Mouse (Mus musculus) stomach, embryonic 16.5 days (tissue): ENCODE data around the gene Klhl10. TPM values are rescaled to one million over a fixed set of nuclear protein-coding genes. Genes with fewer than 3 reads are reported as not detected.
A peak's percentile ranks its signal among the peaks of the same experiment; 100 is the strongest.

ENCODE experiments used
- ATAC-seq: fragments of 200-750 bp; cut with Nextera tagmentation; 2 replicates; pipeline ENCODE4 v1.8.0; 2017; ENCODE audit warnings: moderate number of reproducible peaks, moderate TSS enrichment; ENCODE audit not compliant: insufficient read depth, low FRiP score
- H3K27ac ChIP-seq: fragments of 300-500 bp; sonication (generic); 2 replicates; pipeline ENCODE4 v1.5.1; 2014; ENCODE audit warnings: low read length
- H3K27me3 ChIP-seq: fragments of 300-500 bp; sonication (generic); 2 replicates; pipeline ENCODE4 v1.6.1; 2014; ENCODE audit warnings: low read length, control low read depth, mixed read lengths; ENCODE audit not compliant: control insufficient read depth, insufficient read depth
- H3K36me3 ChIP-seq: fragments of 300-500 bp; sonication (generic); 2 replicates; pipeline ENCODE4 v1.6.1; 2014; ENCODE audit warnings: low read length; ENCODE audit not compliant: control insufficient read depth, insufficient read depth
- H3K4me1 ChIP-seq: fragments of 300-500 bp; sonication (generic); 2 replicates; pipeline ENCODE4 v1.6.1; 2014; ENCODE audit warnings: low read length, control low read depth, mixed read lengths; ENCODE audit not compliant: control insufficient read depth, insufficient read depth
- H3K4me2 ChIP-seq: fragments of 300-500 bp; sonication (generic); 2 replicates; pipeline ENCODE4 v1.6.1; 2014; ENCODE audit warnings: low read depth, low read length, mixed read lengths
- H3K4me3 ChIP-seq: fragments of 300-500 bp; sonication (generic); replicated peaks from 2 replicates; pipeline ENCODE4 v1.5.1; 2014; ENCODE audit warnings: mild to moderate bottlenecking, low read length
- H3K9ac ChIP-seq: fragments of 300-500 bp; sonication (generic); 2 replicates; pipeline ENCODE4 v1.6.1; 2014; ENCODE audit warnings: low read length
- H3K9me3 ChIP-seq: fragments of 300-500 bp; sonication (generic); replicated peaks from 2 replicates; pipeline ENCODE4 v1.6.1; 2016; ENCODE audit warnings: low read length, control low read depth; ENCODE audit not compliant: control insufficient read depth
- WGBS: fragments of 180-500 bp; shearing (Covaris S2); extraction: QIAGEN DNeasy Blood & Tissue Kit; methylation state at CpG from one replicate; pipeline ENCODE4 v1.1.7; 2014; 5-methylcytosine and 5-hydroxymethylcytosine counted together
- microRNA-seq: library from miRNA; unstranded; fragments of <30 nt; microRNA quantifications from one replicate; pipeline ENCODE4, GENCODE M21; 2016
- polyA plus RNA-seq: library from polyadenylated mRNA; unstranded; fragments of >200 nt; fragmentation: Nextera tagmentation; extraction: Ambion mirVana; gene quantifications from 2 replicates; pipeline ENCODE4 v1.2.1, GENCODE M21; 2015

The Klhl10 gene
- polyA plus RNA-seq, 1 experiment from 2014 or later: 0.30 TPM

DNA sequence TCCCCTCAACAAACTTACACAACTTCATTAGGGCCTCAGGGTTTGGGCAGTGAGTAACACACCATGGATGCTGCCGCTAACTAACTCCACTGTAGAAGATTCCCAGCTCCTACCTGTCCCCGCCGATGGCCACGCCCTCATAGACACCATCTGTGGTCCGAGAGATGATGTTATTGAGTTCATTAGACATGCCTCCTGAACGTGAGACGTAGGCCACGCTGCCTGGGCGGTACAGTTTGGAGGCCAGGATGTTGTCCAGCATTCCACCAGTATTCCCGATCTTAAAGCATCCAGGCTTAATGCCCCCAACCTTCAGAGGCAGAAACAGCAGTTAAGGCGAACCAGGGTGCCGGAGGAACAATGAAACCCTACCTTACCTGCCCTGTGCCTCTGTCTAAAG lies 52.1 kb downstream of the Klhl10 start:
- Histone ChIP-seq H3K4me1 (no peaks in the 10 kb centered on the region), H3K4me2 (no peak overlapping the region), H3K36me3 (peaks cover 45% of the 10 kb centered on the region), H3K9ac (no peak overlapping the region), H3K27me3 (no peaks in the 10 kb centered on the region), H3K4me3 (no peak overlapping the region), H3K9me3 (no peaks in the 10 kb centered on the region), H3K27ac (no peak overlapping the region)
- WGBS: 92% methylated on average over 12 of the region's 12 CpGs
- no peak for ATAC-seq

DNA sequence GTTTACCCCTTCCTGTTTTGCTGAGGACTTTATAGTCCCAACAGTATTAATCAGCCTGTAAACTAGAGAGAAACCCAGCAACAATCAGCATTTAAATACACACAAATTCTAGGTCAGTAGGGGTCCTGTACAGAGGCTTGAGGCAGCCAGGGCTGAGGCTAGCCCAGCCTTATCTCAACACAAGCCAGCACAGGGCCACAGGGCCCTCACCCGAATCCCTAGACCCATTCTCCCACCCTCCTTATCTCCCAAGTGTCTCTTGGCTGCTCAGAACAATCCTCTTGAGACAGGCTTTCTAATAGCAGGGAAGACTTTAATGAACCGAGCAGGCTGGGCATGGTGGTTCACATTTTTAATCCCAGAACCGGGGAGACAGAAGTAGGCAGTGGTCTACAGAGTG lies 58.5 kb downstream of the Klhl10 start:
- WGBS: 82% methylated on average over 3 of the region's 3 CpGs
- Histone ChIP-seq H3K4me1 (no peaks in the 10 kb centered on the region), H3K27ac (no peak overlapping the region), H3K36me3 (peaks cover 37% of the 10 kb centered on the region), H3K9ac (no peak overlapping the region), H3K4me2 (no peak overlapping the region), H3K4me3 (no peak overlapping the region), H3K27me3 (no peaks in the 10 kb centered on the region), H3K9me3 (no peaks in the 10 kb centered on the region)
- no peak for ATAC-seq

DNA sequence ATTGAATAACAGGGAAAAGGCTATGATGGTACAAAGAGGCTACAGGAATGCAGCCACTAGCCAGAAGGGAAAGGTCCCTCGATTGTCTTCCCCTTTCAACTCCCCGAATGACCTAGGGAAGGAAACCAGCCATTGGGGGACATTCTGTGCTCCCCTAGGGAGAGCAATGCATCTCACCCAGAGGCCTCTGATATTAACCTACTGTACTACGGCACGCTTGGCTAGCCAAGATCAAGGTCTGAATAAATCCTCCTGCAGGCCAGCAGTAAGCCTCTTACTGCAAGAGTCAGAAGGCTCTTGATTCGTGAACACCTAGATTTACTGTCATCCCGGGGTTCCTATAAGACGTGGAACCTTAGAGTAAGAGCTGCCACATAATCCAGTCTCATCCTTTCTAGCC lies 58.9 kb downstream of the Klhl10 start:
- Histone ChIP-seq H3K27me3 (no peaks in the 10 kb centered on the region), H3K4me3 (no peak overlapping the region), H3K9ac (no peak overlapping the region), H3K27ac (no peak overlapping the region), H3K36me3 (peaks cover 41% of the 10 kb centered on the region), H3K4me1 (no peaks in the 10 kb centered on the region), H3K4me2 (no peak overlapping the region), H3K9me3 (no peaks in the 10 kb centered on the region)
- no peak for ATAC-seq
- 87% methylated on average over 7 of the region's 7 CpGs for WGBS

- H3K4me2 ChIP-seq: no peak overlapping the region
- 49% methylated on average over 6 of the region's 6 CpGs for WGBS
- H3K9me3 ChIP-seq: no peaks in the 10 kb centered on the region
- ATAC-seq: no peak
- peaks cover 39% of the 10 kb centered on the region for H3K36me3 ChIP-seq
- no peak overlapping the region for H3K9ac ChIP-seq
- no peak overlapping the region for H3K27ac ChIP-seq
- H3K4me3 ChIP-seq: no peak overlapping the region
- H3K4me1 ChIP-seq: no peaks in the 10 kb centered on the region
- no peaks in the 10 kb centered on the region for H3K27me3 ChIP-seq
These were observed 59.6 kb downstream of the Klhl10 start for GRCm38 (mm10) chr11:100501321-100501720.

GRCm38 (mm10) chr11:100504990-100505660 lies 63.4 kb downstream of the Klhl10 start:
- H3K27ac ChIP-seq: no peak overlapping the region
- peaks cover 28% of the 10 kb centered on the region for H3K36me3 ChIP-seq
- peak; percentile 76; the same call in 1 of the 2 replicates for ATAC-seq
- no peak overlapping the region for H3K9ac ChIP-seq
- H3K4me1 ChIP-seq: no peaks in the 10 kb centered on the region
- H3K4me2 ChIP-seq: no peak overlapping the region
- 88% methylated on average over 12 of the region's 12 CpGs for WGBS
- H3K4me3 ChIP-seq: no peak overlapping the region
- H3K27me3 ChIP-seq: no peaks in the 10 kb centered on the region
- H3K9me3 ChIP-seq: no peaks in the 10 kb centered on the region

DNA sequence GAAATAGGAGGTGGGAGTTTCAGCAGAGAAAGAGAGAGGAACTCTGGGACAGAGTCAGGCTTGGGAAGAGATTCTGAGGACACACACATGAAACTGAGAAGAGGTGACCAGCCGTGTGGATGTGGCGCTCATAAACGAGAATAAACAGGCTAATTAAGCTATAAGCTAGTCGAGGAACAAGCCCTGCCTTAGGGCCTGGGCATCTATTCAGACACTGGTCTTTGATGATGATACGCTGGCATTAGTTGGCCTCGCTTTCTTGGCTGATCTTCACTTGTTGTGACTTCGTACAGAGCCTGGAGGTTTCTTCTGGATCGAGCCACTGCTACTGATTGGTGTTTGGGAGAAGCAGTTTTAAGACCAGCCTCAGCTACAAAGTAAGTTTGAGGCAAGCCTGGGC lies 64.3 kb downstream of the Klhl10 start:
- no peak for ATAC-seq
- Histone ChIP-seq H3K4me2 (no peak overlapping the region), H3K27ac (no peak overlapping the region), H3K9ac (no peak overlapping the region), H3K4me3 (no peak overlapping the region), H3K27me3 (no peaks in the 10 kb centered on the region), H3K36me3 (peaks cover 28% of the 10 kb centered on the region), H3K9me3 (no peaks in the 10 kb centered on the region), H3K4me1 (no peaks in the 10 kb centered on the region)
- WGBS: 94% methylated on average over 8 of the region's 8 CpGs

Small RNA genes lying within 50 kb of the gene (microRNA-seq; reads per million reads assigned to microRNA genes)
- not detected for gene Gm27374
- 2.2 reads per million, percentile 9 among the genes with 10 or more reads in this experiment for gene Mir7116

Other genes with a start within 250 kb of the Klhl10 start
- gene Krt9, start 248.7 kb upstream of the Klhl10 start, polyA plus RNA-seq: not detected in 2 replicates
- gene Krt14, start 234.4 kb upstream of the Klhl10 start, polyA plus RNA-seq: 46.4 and 67.1 TPM in 2 replicates
- 1.6 and 2.2 TPM in 2 replicates for gene Krt16, start 193.0 kb upstream of the Klhl10 start, polyA plus RNA-seq
- 34.0 and 45.6 TPM in 2 replicates for gene Krt17, start 180.9 kb upstream of the Klhl10 start, polyA plus RNA-seq
- not detected in 2 replicates for gene Krt42, start 172.0 kb upstream of the Klhl10 start, polyA plus RNA-seq
- 1,614 and 1,638 TPM in 2 replicates for gene Eif1, start 122.0 kb upstream of the Klhl10 start, polyA plus RNA-seq
- 10.8 and 13.3 TPM in 2 replicates for gene Gast, start 107.5 kb upstream of the Klhl10 start, polyA plus RNA-seq
- 13.2 and 13.5 TPM in 2 replicates for gene Hap1, start 85.8 kb upstream of the Klhl10 start, polyA plus RNA-seq
- gene Jup, start 44.2 kb upstream of the Klhl10 start, polyA plus RNA-seq: 247 and 328 TPM in 2 replicates
- gene P3h4, start 27.1 kb upstream of the Klhl10 start, polyA plus RNA-seq: 56.7 and 62.1 TPM in 2 replicates
- 114 and 119 TPM in 2 replicates for gene Fkbp10, start 26.2 kb upstream of the Klhl10 start, polyA plus RNA-seq
- gene Nt5c3b, start 109 bp upstream of the Klhl10 start, polyA plus RNA-seq: 99.1 and 109 TPM in 2 replicates
- gene Klhl11, start 30.8 kb downstream of the Klhl10 start, polyA plus RNA-seq: 7.4 and 7.5 TPM in 2 replicates
- 178 and 192 TPM in 2 replicates for gene Acly, start 86.1 kb downstream of the Klhl10 start, polyA plus RNA-seq
- 0.40 and 0.60 TPM in 2 replicates for gene Ttc25, start 103.7 kb downstream of the Klhl10 start, polyA plus RNA-seq
- gene Cnp, start 133.0 kb downstream of the Klhl10 start, polyA plus RNA-seq: 38.9 and 40.6 TPM in 2 replicates
- 60.7 and 67.1 TPM in 2 replicates for gene Nkiras2, start 177.3 kb downstream of the Klhl10 start, polyA plus RNA-seq
- 209 and 214 TPM in 2 replicates for gene Dnajc7, start 178.3 kb downstream of the Klhl10 start, polyA plus RNA-seq